Mouse (Mus musculus) heart, embryonic 14.5 days (tissue): ENCODE measurements around the gene Mfsd13b. TPM values are rescaled to one million over a fixed set of nuclear protein-coding genes. Genes with fewer than 3 reads are reported as not detected.

Experiments used
- polyA plus RNA-seq: library from polyadenylated mRNA; unstranded; fragments of >200 nt; fragmentation: Nextera tagmentation; extraction: Ambion mirVana; gene quantifications from 2 replicates; pipeline ENCODE4 v1.2.1, GENCODE M21; 2014

Gene Mfsd13b
- polyA plus RNA-seq, 1 experiment from 2014 or later: 0.22 TPM

Other genes with a start within 250 kb of the Mfsd13b start
- gene Vwa3a, start 243.2 kb upstream of the Mfsd13b start, polyA plus RNA-seq: 0.86 and 0.89 TPM in 2 replicates
- not detected in 2 replicates for gene Gm5737, start 170.1 kb upstream of the Mfsd13b start, polyA plus RNA-seq
- gene Eef2k, start 139.7 kb upstream of the Mfsd13b start, polyA plus RNA-seq: 12.1 and 12.4 TPM in 2 replicates
- gene Polr3e, start 64.8 kb upstream of the Mfsd13b start, polyA plus RNA-seq: 8.2 and 13.4 TPM in 2 replicates
- gene Cdr2, start 197 bp upstream of the Mfsd13b start, polyA plus RNA-seq: 12.8 and 13.8 TPM in 2 replicates
- gene Mettl9, start 51.9 kb downstream of the Mfsd13b start, polyA plus RNA-seq: 113 TPM in 2 replicates
- gene Igsf6, start 92.1 kb downstream of the Mfsd13b start, polyA plus RNA-seq: 1.4 and 1.5 TPM in 2 replicates
- 0.09 and 0.22 TPM in 2 replicates for gene Otoa, start 99.1 kb downstream of the Mfsd13b start, polyA plus RNA-seq